Mouse (Mus musculus): ENCODE results near the gene Cnmd. TPM values are rescaled to one million over a fixed set of nuclear protein-coding genes. Genes with fewer than 3 reads are reported as not detected.

Gene Cnmd
- total and polyA plus RNA-seq, 3 experiments = not detected

- no peaks in the 10 kb centered on the region for H3K27me3 ChIP-seq (replicated peaks)
- H3K27ac ChIP-seq (ENCODE audit: insufficient read depth, low read depth) = no peak overlapping the region
- DNase-seq (ENCODE audit: extremely low read depth) = no peak
- no peak overlapping the region for H3K4me2 ChIP-seq (ENCODE audit: insufficient read depth, low read depth, poor library complexity, severe bottlenecking)
- no peak overlapping the region for H3K9ac ChIP-seq (ENCODE audit: insufficient read depth, low read depth)
- peaks cover 3 to 16% of the 10 kb centered on the region in 2 experiments; a peak in 2 of 4 replicates for H3K4me1 ChIP-seq (ENCODE audit: control insufficient read depth in 1 of 2, insufficient read depth in 2 of 2)
- no peaks in the 10 kb centered on the region for H3K9me3 ChIP-seq (replicated peaks; ENCODE audit: low read length)
- H3K36me3 ChIP-seq (replicated peaks in 1 of 2; ENCODE audit: control insufficient read depth in 1 of 2, insufficient read depth in 1 of 2, low read length in 1 of 2) = no peaks in the 10 kb centered on the region
- dilution Hi-C loops (cut with MboI; ENCODE audit: extremely low pct_ligation_motif_present, extremely low pct_unique_long_range_greater_than_20kb, low sequenced_read_pairs) (no loop called here), in situ Hi-C loops (cut with MboI; ENCODE audit: low pct_ligation_motif_present, low pct_unique_long_range_greater_than_20kb, low sequenced_read_pairs) (no loop called here)
- TF ChIP-seq SIN3A (IDR thresholded peaks at IDR 0.05; ENCODE audit: low read length) (no peak), IRF4 (IDR thresholded peaks at IDR 0.05; ENCODE audit: low read depth, low read length) (no peak), RCOR1 (conservative IDR thresholded peaks at IDR 0.05; ENCODE audit: low read depth, low read length) (no peak), MAZ (IDR thresholded peaks at IDR 0.05; ENCODE audit: low read depth, low read length) (no peak), MEF2A (IDR thresholded peaks at IDR 0.05; ENCODE audit: borderline replicate concordance, low read depth, low read length) (no peak), CTCF (conservative IDR thresholded peaks at IDR 0.05 in 1 of 2, IDR thresholded peaks at IDR 0.05 in 1 of 2; ENCODE audit: low read depth in 2 of 2, low read length in 2 of 2) (no peak), ZC3H11A (IDR thresholded peaks at IDR 0.05; ENCODE audit: low read depth, low read length) (no peak), HCFC1 (IDR thresholded peaks at IDR 0.05; ENCODE audit: low read depth, low read length) (no peak), MXI1 (IDR thresholded peaks at IDR 0.05; ENCODE audit: low read depth, low read length) (no peak), ETS1 (conservative IDR thresholded peaks at IDR 0.05; ENCODE audit: low read depth, low read length) (no peak), USF2 (conservative IDR thresholded peaks at IDR 0.05; ENCODE audit: low read depth, low read length) (no peak), UBTF (IDR thresholded peaks at IDR 0.05; ENCODE audit: low read depth, low read length) (no peak), BHLHE40 (IDR thresholded peaks at IDR 0.05; ENCODE audit: low read depth, low read length) (no peak), CHD2 (IDR thresholded peaks at IDR 0.05; ENCODE audit: low read length) (no peak), TCF12 (IDR thresholded peaks at IDR 0.05; ENCODE audit: low read depth, low read length) (no peak), MYC (IDR thresholded peaks at IDR 0.05; ENCODE audit: low read depth, low read length) (no peak)
- H3K4me3 ChIP-seq (replicated peaks in 1 of 3; ENCODE audit: low read depth in 2 of 3, low read length in 2 of 3, poor library complexity in 1 of 3) = no peak overlapping the region
- H3K79me2 ChIP-seq (replicated peaks; ENCODE audit: control insufficient read depth, extremely low read depth, insufficient read depth, poor library complexity, severe bottlenecking) = no peaks in the 10 kb centered on the region
Observed at GRCm38 (mm10) chr14:79672567-79672966, 10.6 kb upstream of the Cnmd start.

GRCm38 (mm10) chr14:79671008-79671407, 9.0 kb upstream of the Cnmd start:
- Histone ChIP-seq H3K4me1 (ENCODE audit: control insufficient read depth in 1 of 2, insufficient read depth in 2 of 2) (peaks cover 0 to 16% of the 10 kb centered on the region in 2 experiments; a peak in 1 of 4 replicates), H3K9ac (ENCODE audit: insufficient read depth, low read depth) (no peak overlapping the region), H3K27ac (ENCODE audit: insufficient read depth, low read depth) (no peak overlapping the region), H3K4me2 (ENCODE audit: insufficient read depth, low read depth, poor library complexity, severe bottlenecking) (no peak overlapping the region), H3K27me3 (replicated peaks) (no peaks in the 10 kb centered on the region), H3K4me3 (replicated peaks in 1 of 3; ENCODE audit: low read depth in 2 of 3, low read length in 2 of 3, poor library complexity in 1 of 3) (no peak overlapping the region), H3K9me3 (replicated peaks; ENCODE audit: low read length) (no peaks in the 10 kb centered on the region), H3K36me3 (replicated peaks in 1 of 2; ENCODE audit: control insufficient read depth in 1 of 2, insufficient read depth in 1 of 2, low read length in 1 of 2) (no peaks in the 10 kb centered on the region), H3K79me2 (replicated peaks; ENCODE audit: control insufficient read depth, extremely low read depth, insufficient read depth, poor library complexity, severe bottlenecking) (no peaks in the 10 kb centered on the region)
- in situ Hi-C loops (cut with MboI; ENCODE audit: low pct_ligation_motif_present, low pct_unique_long_range_greater_than_20kb, low sequenced_read_pairs) (no loop called here), dilution Hi-C loops (cut with MboI; ENCODE audit: extremely low pct_ligation_motif_present, extremely low pct_unique_long_range_greater_than_20kb, low sequenced_read_pairs) (no loop called here)
- no peak for DNase-seq (ENCODE audit: extremely low read depth)
- TF ChIP-seq CHD2 (IDR thresholded peaks at IDR 0.05; ENCODE audit: low read length) (no peak), IRF4 (IDR thresholded peaks at IDR 0.05; ENCODE audit: low read depth, low read length) (no peak), ZKSCAN1 (IDR thresholded peaks at IDR 0.05; ENCODE audit: borderline replicate concordance, low read depth, low read length) (no peak), RAD21 (IDR thresholded peaks at IDR 0.05; ENCODE audit: low read depth, low read length) (no peak), MYC (IDR thresholded peaks at IDR 0.05; ENCODE audit: low read depth, low read length) (no peak), ZNF384 (IDR thresholded peaks at IDR 0.05; ENCODE audit: low read depth, low read length) (peak; percentile 53; the same call in 1 of the 2 replicates)
